ENCODE assay signal across 25 mouse cellular contexts in the genomic region with DNA sequence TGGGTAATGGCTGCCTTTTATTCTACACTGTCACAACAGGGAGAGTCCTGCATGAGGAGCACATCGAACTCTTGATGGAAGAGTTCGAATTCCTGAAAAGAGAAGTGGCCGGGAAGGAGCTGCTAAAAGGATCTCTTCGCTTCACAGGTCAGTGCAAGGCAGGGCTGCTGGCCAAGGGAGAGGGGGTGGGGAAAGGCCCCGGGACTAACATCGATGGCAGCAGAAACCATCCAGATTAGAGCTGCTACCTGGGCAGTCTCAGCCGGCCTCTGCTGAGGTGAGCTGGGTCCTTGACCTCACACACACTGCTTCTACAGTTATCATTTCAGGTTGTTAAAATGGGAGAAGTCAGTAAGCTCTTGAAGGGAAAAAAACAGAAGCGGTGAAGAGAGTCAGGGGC. TPM values are rescaled to one million over a fixed set of nuclear protein-coding genes. Genes with fewer than 3 reads are reported as not detected.
DNase-seq lines count a peak whose midpoint lies in the region; ATAC-seq and TF ChIP-seq lines count a peak whose summit lies in the region.
"Had no signal": no experiment of that assay in that cellular context is flagged by ENCODE, and none has a peak within 500 bp of the region (broad histone marks: within the 10 kb centered on the region; RNA-seq: fewer than 3 reads in every experiment).

No protein-coding gene starts in this region.

- no peak overlapping the region for H3K27ac ChIP-seq in heart, embryonic 12.5 days (ENCODE audit: poor library complexity, severe bottlenecking)
- H3K27ac ChIP-seq in kidney, adult 2 months (ENCODE audit: insufficient read depth, low read depth, low read length) = no peak overlapping the region
- H3K27ac ChIP-seq in kidney, embryonic 15.5 days = no peak overlapping the region
- H3K27ac ChIP-seq in kidney, postnatal 0 days = no peak overlapping the region
- H3K27ac ChIP-seq in kidney, embryonic 16.5 days (ENCODE audit: low read length) = no peak overlapping the region
- H3K27ac ChIP-seq: embryonic facial prominence, embryonic 10.5 days; embryonic facial prominence, embryonic 12.5 days; forebrain, embryonic 13.5 days had no signal

- H3K9me3 ChIP-seq in heart, embryonic 12.5 days (replicated peaks) = no peaks in the 10 kb centered on the region
- no peaks in the 10 kb centered on the region for H3K9me3 ChIP-seq in kidney, embryonic 15.5 days (replicated peaks)
- no peaks in the 10 kb centered on the region for H3K9me3 ChIP-seq in kidney, postnatal 0 days (replicated peaks; ENCODE audit: low read length)
- no peaks in the 10 kb centered on the region for H3K9me3 ChIP-seq in kidney, embryonic 16.5 days (ENCODE audit: low read length)
- H3K9me3 ChIP-seq: embryonic facial prominence, embryonic 10.5 days; embryonic facial prominence, embryonic 12.5 days; forebrain, embryonic 13.5 days; G1E had no signal

- H3K4me1 ChIP-seq in heart, embryonic 12.5 days (replicated peaks) = no peaks in the 10 kb centered on the region
- H3K4me1 ChIP-seq in kidney, adult 2 months (ENCODE audit: control insufficient read depth, insufficient read depth, low read length) = no peaks in the 10 kb centered on the region
- H3K4me1 ChIP-seq in kidney, embryonic 15.5 days = no peaks in the 10 kb centered on the region
- no peaks in the 10 kb centered on the region for H3K4me1 ChIP-seq in kidney, postnatal 0 days (replicated peaks; ENCODE audit: insufficient read depth, low read length)
- no peaks in the 10 kb centered on the region for H3K4me1 ChIP-seq in kidney, embryonic 16.5 days (ENCODE audit: insufficient read depth, low read length)
- H3K4me1 ChIP-seq: embryonic facial prominence, embryonic 10.5 days; embryonic facial prominence, embryonic 12.5 days; forebrain, embryonic 13.5 days had no signal

- peaks cover 13% of the 10 kb centered on the region for H3K36me3 ChIP-seq in heart, embryonic 12.5 days
- H3K36me3 ChIP-seq in kidney, adult 2 months (ENCODE audit: control insufficient read depth, insufficient read depth, low read length) = peaks cover 4% of the 10 kb centered on the region; the same call in 1 of the 2 replicates
- H3K36me3 ChIP-seq in kidney, embryonic 15.5 days = peaks cover 5% of the 10 kb centered on the region
- H3K36me3 ChIP-seq in kidney, postnatal 0 days (ENCODE audit: insufficient read depth, low read length) = no peaks in the 10 kb centered on the region
- H3K36me3 ChIP-seq in kidney, embryonic 16.5 days (ENCODE audit: insufficient read depth, low read length) = 0 out of 2 replicates have a peak, but pooled peaks cover 4% of the 10 kb centered on the region
- H3K36me3 ChIP-seq: embryonic facial prominence, embryonic 10.5 days had no signal

- DNase-seq in heart, adult 11 months = peak; percentile 78
- peak; percentile 23 for DNase-seq in kidney, adult 2 months
- DNase-seq in kidney, postnatal 0 days (ENCODE audit: low spot score) = no peak
- DNase-seq in kidney, postnatal 14 days = no peak
- DNase-seq in kidney, postnatal 36 days = peak; percentile 21 to 39
- DNase-seq: adrenal gland, adult 8-10 months; adrenal gland, postnatal 14 days; adrenal gland, postnatal 36 days; B cell, adult 2 months; cerebellum, adult 11-12 months; cerebellum, adult 2 months; cerebellum, adult 9-10 months; cerebellum, postnatal 10 days; cerebellum, postnatal 25 days had no signal

- ATAC-seq in heart, embryonic 12.5 days (ENCODE audit: insufficient number of reproducible peaks, low FRiP score) = no peak
- ATAC-seq in kidney, embryonic 15.5 days (replicated peaks; ENCODE audit: low FRiP score) = no peak
- ATAC-seq in kidney, postnatal 0 days (replicated peaks; ENCODE audit: low FRiP score, low read depth) = 0 out of 2 replicates have a peak, but pooled peaks have one; percentile 66
- ATAC-seq in kidney, embryonic 16.5 days (ENCODE audit: low FRiP score, low TSS enrichment) = no peak
- ATAC-seq: activated CD4-positive, CD25-positive, alpha-beta regulatory T cell, adult 4 months; CD4-positive, CD25-positive, alpha-beta regulatory T cell, adult 4 months; forebrain, embryonic 13.5 days; Patski had no signal

- no peak overlapping the region for H3K4me2 ChIP-seq in heart, embryonic 12.5 days
- no peak overlapping the region for H3K4me2 ChIP-seq in kidney, embryonic 15.5 days
- H3K4me2 ChIP-seq in kidney, postnatal 0 days (ENCODE audit: low read length) = no peak overlapping the region
- no peak overlapping the region for H3K4me2 ChIP-seq in kidney, embryonic 16.5 days (replicated peaks; ENCODE audit: low read depth, low read length)
- H3K4me2 ChIP-seq: embryonic facial prominence, embryonic 12.5 days; forebrain, embryonic 13.5 days had no signal

- no peak for TF ChIP-seq POLR2A in kidney, adult 2 months (IDR thresholded peaks at IDR 0.05; ENCODE audit: low read depth, low read length)

- TF ChIP-seq CTCF in kidney, adult 2 months (conservative IDR thresholded peaks at IDR 0.05; ENCODE audit: insufficient read depth, insufficient read length, low read depth, low read length) = no peak
- no peak for TF ChIP-seq CTCF in kidney, postnatal 0 days (IDR thresholded peaks at IDR 0.05; ENCODE audit: low read depth)

- H3K27me3 ChIP-seq in heart, embryonic 12.5 days (replicated peaks) = no peaks in the 10 kb centered on the region
- no peaks in the 10 kb centered on the region for H3K27me3 ChIP-seq in kidney, adult 2 months (replicated peaks; ENCODE audit: control insufficient read depth, insufficient read depth, low read length)
- no peaks in the 10 kb centered on the region for H3K27me3 ChIP-seq in kidney, embryonic 15.5 days
- no peaks in the 10 kb centered on the region for H3K27me3 ChIP-seq in kidney, postnatal 0 days (ENCODE audit: insufficient read depth, low read length)
- H3K27me3 ChIP-seq in kidney, embryonic 16.5 days (ENCODE audit: insufficient read depth, low read length) = no peaks in the 10 kb centered on the region
- H3K27me3 ChIP-seq: CH12.LX; embryonic facial prominence, embryonic 12.5 days; forebrain, embryonic 13.5 days; Patski had no signal

- H3K4me3 ChIP-seq in heart, embryonic 12.5 days = no peak overlapping the region
- H3K4me3 ChIP-seq in kidney, adult 2 months (ENCODE audit: insufficient read depth, low read depth, low read length) = no peak overlapping the region
- H3K4me3 ChIP-seq in kidney, embryonic 15.5 days (replicated peaks) = no peak overlapping the region
- no peak overlapping the region for H3K4me3 ChIP-seq in kidney, postnatal 0 days (replicated peaks; ENCODE audit: low read depth, low read length)
- no peak overlapping the region for H3K4me3 ChIP-seq in kidney, embryonic 16.5 days (ENCODE audit: low read length)
- H3K4me3 ChIP-seq: embryonic facial prominence, embryonic 10.5 days; embryonic facial prominence, embryonic 12.5 days; forebrain, embryonic 13.5 days had no signal

- 46% methylated on average over 8 of the region's 8 CpGs for WGBS in heart, embryonic 12.5 days
- 51% methylated on average over 8 of the region's 8 CpGs for WGBS in kidney, adult 2 months
- 67% methylated on average over 8 of the region's 8 CpGs for WGBS in kidney, embryonic 15.5 days
- 70% methylated on average over 8 of the region's 8 CpGs for WGBS in kidney, postnatal 0 days
- WGBS in kidney, embryonic 16.5 days = 77% methylated on average over 8 of the region's 8 CpGs

- no peak overlapping the region for H3K9ac ChIP-seq in heart, embryonic 12.5 days
- H3K9ac ChIP-seq in kidney, embryonic 15.5 days = no peak overlapping the region
- no peak overlapping the region for H3K9ac ChIP-seq in kidney, postnatal 0 days (ENCODE audit: low read depth, low read length)
- no peak overlapping the region for H3K9ac ChIP-seq in kidney, embryonic 16.5 days (replicated peaks; ENCODE audit: low read length)
- H3K9ac ChIP-seq: embryonic facial prominence, embryonic 12.5 days; forebrain, embryonic 13.5 days had no signal

RNA-seq across cellular contexts. Expression of a gene that starts 21.5 kb away (rescaled TPM):
- polyA plus RNA-seq in heart, embryonic 12.5 days (2016; fragmentation: Nextera tagmentation; extraction: Ambion mirVana) = 37.5 and 39.2 TPM in 2 replicates
- 30.1 and 43.3 TPM in 2 replicates for polyA plus RNA-seq in kidney, adult 2 months (2012; rRNA removed)
- 43.6 and 43.7 TPM in 2 replicates for polyA plus RNA-seq in kidney, embryonic 15.5 days (2015; fragmentation: Nextera tagmentation; extraction: Ambion mirVana)
- polyA plus RNA-seq in kidney, postnatal 0 days (2015; fragmentation: Nextera tagmentation; extraction: Ambion mirVana) = 76.4 and 83.5 TPM in 2 replicates
- polyA plus RNA-seq in kidney, embryonic 16.5 days (2015; fragmentation: Nextera tagmentation; extraction: Ambion mirVana) = 47.4 and 51.5 TPM in 2 replicates

RNA-seq across cellular contexts. Expression of a gene that starts 41.8 kb away (rescaled TPM):
- 62.9 and 67.1 TPM in 2 replicates for polyA plus RNA-seq in heart, embryonic 12.5 days (2016; fragmentation: Nextera tagmentation; extraction: Ambion mirVana)
- 0.34 and 0.61 TPM in 2 replicates for polyA plus RNA-seq in kidney, adult 2 months (2012; rRNA removed)
- polyA plus RNA-seq in kidney, embryonic 15.5 days (2015; fragmentation: Nextera tagmentation; extraction: Ambion mirVana) = 90.2 and 90.5 TPM in 2 replicates
- 36.7 and 41.9 TPM in 2 replicates for polyA plus RNA-seq in kidney, postnatal 0 days (2015; fragmentation: Nextera tagmentation; extraction: Ambion mirVana)
- polyA plus RNA-seq in kidney, embryonic 16.5 days (2015; fragmentation: Nextera tagmentation; extraction: Ambion mirVana) = 91.5 and 96.6 TPM in 2 replicates

RNA-seq across cellular contexts. Expression of a gene that starts 51.2 kb away (rescaled TPM):
- polyA plus RNA-seq in heart, embryonic 12.5 days (2016; fragmentation: Nextera tagmentation; extraction: Ambion mirVana) = 11.1 and 12.5 TPM in 2 replicates
- polyA plus RNA-seq in kidney, adult 2 months (2012; rRNA removed) = 17.3 and 17.7 TPM in 2 replicates
- 22.5 and 25.0 TPM in 2 replicates for polyA plus RNA-seq in kidney, embryonic 15.5 days (2015; fragmentation: Nextera tagmentation; extraction: Ambion mirVana)
- 26.3 and 29.0 TPM in 2 replicates for polyA plus RNA-seq in kidney, postnatal 0 days (2015; fragmentation: Nextera tagmentation; extraction: Ambion mirVana)
- polyA plus RNA-seq in kidney, embryonic 16.5 days (2015; fragmentation: Nextera tagmentation; extraction: Ambion mirVana) = 24.0 and 27.1 TPM in 2 replicates

Comparison
In these comparisons a context has a peak if more than half of its experiments do, and no peak if none do; other contexts are left out.
1. DNase-seq: peak in heart, adult 11 months (single experiment), kidney, adult 2 months (single experiment) and kidney, postnatal 36 days (2 of 2); none in kidney, postnatal 0 days (single experiment) and kidney, postnatal 14 days (single experiment).
2. RNA of a gene that starts 41.8 kb away (polyA plus RNA-seq): 91.5 to 96.6 TPM in kidney, embryonic 16.5 days, 90.2 to 90.5 TPM in kidney, embryonic 15.5 days, 62.9 to 67.1 TPM in heart, embryonic 12.5 days and 36.7 to 41.9 TPM in kidney, postnatal 0 days; 0.34 to 0.61 TPM in kidney, adult 2 months; every median in the first group is over 10 times any median in the second.